Mouse (Mus musculus) lung, postnatal 0 days (tissue): ENCODE data around the gene Gzmk.

ENCODE experiments used
- CTCF ChIP-seq: IDR thresholded peaks from 2 replicates; pipeline ENCODE4 v1.5.1; 2016; ENCODE audit warnings: antibody characterized with exemption, mild to moderate bottlenecking
- EP300 ChIP-seq: IDR thresholded peaks from 2 replicates; pipeline ENCODE4 v1.6.1; 2016; ENCODE audit warnings: antibody characterized with exemption, mild to moderate bottlenecking, control low read depth

DNA sequence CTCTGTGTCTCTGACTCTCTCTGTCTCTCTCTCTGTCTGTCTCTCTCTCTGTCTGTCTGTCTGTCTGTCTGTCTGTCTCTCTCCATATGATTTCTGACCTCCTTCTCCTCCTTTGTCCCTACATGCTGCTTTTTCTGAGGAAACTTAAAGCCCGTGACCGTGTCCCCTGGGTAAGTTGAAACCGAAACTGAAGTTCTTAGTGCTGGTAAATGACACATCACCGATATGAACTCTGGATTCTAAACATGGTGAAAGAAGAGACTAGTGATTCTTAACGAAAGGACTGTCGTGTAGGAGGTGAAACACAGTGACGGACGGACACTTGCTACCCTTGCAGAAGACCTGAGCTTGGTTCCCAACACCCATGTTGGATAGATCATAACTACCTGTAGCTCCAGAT is 45.5 kb upstream of the Gzmk start:
- TF ChIP-seq CTCF (no peak), EP300 (no peak)
